Mouse (Mus musculus) kidney, embryonic 16.5 days (tissue): Measurements from ENCODE around the gene App. TPM values are rescaled to one million over a fixed set of nuclear protein-coding genes. Genes with fewer than 3 reads are reported as not detected.

Experiments
- ATAC-seq: fragments of 200-750 bp; cut with Nextera tagmentation; 2 replicates; pipeline ENCODE4 v1.8.0; 2017; ENCODE audit warnings: moderate TSS enrichment; ENCODE audit not compliant: low FRiP score, low TSS enrichment
- H3K27ac ChIP-seq: fragments of 300-500 bp; sonication (generic); 2 replicates; pipeline ENCODE4 v1.5.1; 2014; ENCODE audit warnings: low read length
- H3K27me3 ChIP-seq: fragments of 300-500 bp; sonication (generic); 2 replicates; pipeline ENCODE4 v1.6.1; 2014; ENCODE audit warnings: low read length, control low read depth, mixed read lengths; ENCODE audit not compliant: insufficient read depth
- H3K36me3 ChIP-seq: fragments of 300-500 bp; sonication (generic); 2 replicates; pipeline ENCODE4 v1.6.1; 2014; ENCODE audit warnings: low read length, control low read depth, mixed read lengths; ENCODE audit not compliant: insufficient read depth
- H3K4me1 ChIP-seq: fragments of 300-500 bp; sonication (generic); 2 replicates; pipeline ENCODE4 v1.6.1; 2014; ENCODE audit warnings: low read length, control low read depth, mixed read lengths; ENCODE audit not compliant: insufficient read depth
- H3K4me2 ChIP-seq: fragments of 300-500 bp; sonication (generic); replicated peaks from 2 replicates; pipeline ENCODE4 v1.6.1; 2014; ENCODE audit warnings: low read depth, low read length
- H3K4me3 ChIP-seq: fragments of 300-500 bp; sonication (generic); 2 replicates; pipeline ENCODE4 v1.5.1; 2014; ENCODE audit warnings: mild to moderate bottlenecking, low read length
- H3K9ac ChIP-seq: fragments of 300-500 bp; sonication (generic); replicated peaks from 2 replicates; pipeline ENCODE4 v1.6.1; 2014; ENCODE audit warnings: low read length
- H3K9me3 ChIP-seq: fragments of 300-500 bp; sonication (generic); 2 replicates; pipeline ENCODE4 v1.6.1; 2016; ENCODE audit warnings: low read length, control low read depth
- WGBS: fragments of 180-500 bp; shearing (Covaris S2); extraction: QIAGEN DNeasy Blood & Tissue Kit; methylation state at CpG from one replicate; pipeline ENCODE4 v1.1.7; 2014; 5-methylcytosine and 5-hydroxymethylcytosine counted together
- polyA plus RNA-seq: library from polyadenylated mRNA; unstranded; fragments of >200 nt; fragmentation: Nextera tagmentation; extraction: Ambion mirVana; gene quantifications from 2 replicates; pipeline ENCODE4 v1.2.1, GENCODE M21; 2015

Gene App
- polyA plus RNA-seq, 1 experiment from 2014 or later: 336 TPM

DNA sequence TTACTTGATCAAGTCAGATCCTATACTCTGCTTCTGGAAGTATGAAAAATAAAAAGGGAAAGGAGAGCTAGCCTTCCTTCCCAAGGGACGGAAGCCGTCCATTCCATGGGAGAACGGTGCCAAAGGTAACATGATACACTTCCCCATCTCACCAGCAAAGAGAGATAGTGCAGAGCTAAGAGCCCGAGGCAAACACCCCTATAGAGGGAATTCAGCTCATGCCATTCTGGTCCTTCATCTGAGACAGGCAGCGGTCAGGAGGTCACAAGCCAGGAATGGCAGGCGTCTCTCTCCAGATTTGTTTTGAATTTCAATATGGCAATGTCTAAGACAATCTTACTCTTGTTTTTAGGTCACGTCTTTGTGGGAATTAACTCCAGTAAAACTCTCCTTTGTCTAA is 74.1 kb downstream of the App start:
- no peak overlapping the region for H3K4me3 ChIP-seq
- H3K4me2 ChIP-seq: no peak overlapping the region
- WGBS: 43% methylated on average over 7 of the region's 7 CpGs
- H3K9me3 ChIP-seq: no peaks in the 10 kb centered on the region
- H3K9ac ChIP-seq: no peak overlapping the region
- no peaks in the 10 kb centered on the region for H3K27me3 ChIP-seq
- H3K4me1 ChIP-seq: peaks cover 5% of the 10 kb centered on the region; the same call in 1 of the 2 replicates
- H3K27ac ChIP-seq: no peak overlapping the region
- H3K36me3 ChIP-seq: peaks cover 23% of the 10 kb centered on the region; the same call in 1 of the 2 replicates
- no peak for ATAC-seq

DNA sequence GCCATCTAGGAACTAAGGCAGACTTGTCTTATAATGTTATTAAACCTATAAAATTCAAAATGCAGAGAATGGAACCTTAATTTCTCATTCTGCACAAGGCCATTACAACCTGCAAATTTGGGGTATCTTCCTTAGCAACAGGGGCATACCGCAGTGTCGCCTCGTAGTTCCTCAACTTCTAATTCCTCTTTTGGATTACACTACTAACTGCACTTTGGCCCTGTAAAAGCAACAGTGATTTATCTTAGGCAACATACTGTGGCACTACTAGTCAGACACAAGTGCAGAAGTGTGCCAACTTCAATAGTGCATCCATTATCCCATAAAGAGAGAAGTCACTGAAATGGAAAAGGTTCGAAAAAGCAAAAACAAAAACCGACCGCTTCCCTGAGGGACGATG is 74.5 kb downstream of the App start:
- H3K27ac ChIP-seq: no peak overlapping the region
- 86% methylated on average over 7 of the region's 7 CpGs for WGBS

DNA sequence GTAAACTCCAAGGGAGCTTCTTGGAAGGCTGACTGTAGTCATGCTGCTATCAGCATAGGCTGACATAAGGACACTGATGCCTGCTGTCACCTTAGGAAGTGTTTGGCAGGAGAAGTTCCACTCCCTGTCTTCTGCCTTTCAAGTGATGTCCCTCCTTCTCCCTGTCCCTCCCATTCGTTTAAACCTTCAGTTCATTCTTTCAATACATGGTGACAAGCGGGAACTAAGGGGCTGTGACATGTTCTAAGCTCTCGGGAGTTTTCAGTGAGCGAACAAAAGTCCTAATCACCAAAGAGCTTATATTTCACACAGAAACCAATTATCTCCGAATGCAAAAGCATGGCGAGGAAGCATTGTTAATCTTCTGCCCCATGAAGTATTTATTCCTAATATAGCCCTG is 77.2 kb downstream of the App start:
- Histone ChIP-seq H3K27me3 (no peaks in the 10 kb centered on the region), H3K9me3 (no peaks in the 10 kb centered on the region), H3K4me1 (peaks cover 18% of the 10 kb centered on the region), H3K9ac (no peak overlapping the region), H3K4me3 (no peak overlapping the region), H3K4me2 (no peak overlapping the region), H3K36me3 (peaks cover 14% of the 10 kb centered on the region; the same call in 1 of the 2 replicates), H3K27ac (no peak overlapping the region)
- ATAC-seq: no peak
- WGBS: 80% methylated on average over 6 of the region's 6 CpGs

More for the DNA sequence above, 74.5 kb downstream of the App start:
- Histone ChIP-seq H3K4me3 (no peak overlapping the region), H3K4me1 (peaks cover 5% of the 10 kb centered on the region; the same call in 1 of the 2 replicates), H3K27me3 (no peaks in the 10 kb centered on the region), H3K9ac (no peak overlapping the region), H3K36me3 (peaks cover 23% of the 10 kb centered on the region; the same call in 1 of the 2 replicates), H3K4me2 (no peak overlapping the region), H3K9me3 (no peaks in the 10 kb centered on the region)
- ATAC-seq: no peak

DNA sequence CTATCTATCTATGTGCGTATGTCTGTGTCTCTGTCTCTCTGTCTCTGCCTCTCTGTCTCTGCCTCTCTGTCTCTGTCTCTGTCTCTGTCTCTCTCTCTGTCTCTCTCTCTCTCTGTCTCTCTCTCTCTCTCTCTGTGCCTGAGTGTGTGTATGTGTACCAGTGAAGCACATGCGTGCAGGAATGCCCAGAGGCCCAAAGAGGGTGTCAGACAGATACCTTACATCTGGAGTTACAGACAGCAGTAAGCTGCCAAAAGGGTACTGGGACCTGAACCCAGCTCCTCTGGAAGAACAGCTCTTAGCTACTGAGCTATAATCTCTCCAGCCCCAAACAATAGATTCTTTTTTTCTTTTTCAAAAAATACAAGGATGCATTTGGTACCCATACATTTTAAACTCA is 77.6 kb downstream of the App start:
- H3K9ac ChIP-seq: no peak overlapping the region
- no peak overlapping the region for H3K27ac ChIP-seq
- 80% methylated on average over 2 of the region's 2 CpGs for WGBS
- H3K4me3 ChIP-seq: no peak overlapping the region
- H3K9me3 ChIP-seq: no peaks in the 10 kb centered on the region
- peaks cover 11% of the 10 kb centered on the region; the same call in 1 of the 2 replicates for H3K36me3 ChIP-seq
- peaks cover 18% of the 10 kb centered on the region for H3K4me1 ChIP-seq
- ATAC-seq: no peak
- no peaks in the 10 kb centered on the region for H3K27me3 ChIP-seq
- no peak overlapping the region for H3K4me2 ChIP-seq

DNA sequence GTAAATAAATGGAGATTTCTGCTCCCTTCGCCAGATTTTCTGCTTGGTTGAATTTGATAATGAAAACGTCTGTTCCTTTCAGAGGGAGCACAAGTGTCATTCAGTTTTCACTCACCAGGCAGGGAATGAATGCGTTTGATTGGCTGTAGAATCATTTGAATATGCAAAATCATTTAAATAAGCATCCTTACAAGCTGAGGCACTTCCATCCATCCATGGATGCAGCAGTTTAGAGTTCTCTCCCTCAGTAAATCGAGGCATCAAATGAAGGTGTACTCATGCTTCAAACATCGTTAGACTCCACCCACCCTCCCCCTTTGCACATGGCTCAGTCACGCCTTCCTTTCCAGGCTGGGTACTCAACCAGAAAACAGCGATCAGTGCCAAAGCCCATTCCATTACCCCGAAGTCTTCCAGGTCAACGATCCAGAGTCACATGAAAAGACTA is 80.9 kb downstream of the App start:
- Histone ChIP-seq H3K27me3 (no peaks in the 10 kb centered on the region), H3K27ac (peak overlapping the region; percentile 21; the same call in 1 of the 2 replicates), H3K36me3 (peaks cover 7% of the 10 kb centered on the region; the same call in 1 of the 2 replicates), H3K4me2 (no peak overlapping the region), H3K4me1 (peaks cover 23% of the 10 kb centered on the region), H3K9ac (no peak overlapping the region), H3K9me3 (no peaks in the 10 kb centered on the region), H3K4me3 (no peak overlapping the region)
- WGBS: 34% methylated on average over 9 of the region's 9 CpGs
- ATAC-seq: peak; percentile 88

DNA sequence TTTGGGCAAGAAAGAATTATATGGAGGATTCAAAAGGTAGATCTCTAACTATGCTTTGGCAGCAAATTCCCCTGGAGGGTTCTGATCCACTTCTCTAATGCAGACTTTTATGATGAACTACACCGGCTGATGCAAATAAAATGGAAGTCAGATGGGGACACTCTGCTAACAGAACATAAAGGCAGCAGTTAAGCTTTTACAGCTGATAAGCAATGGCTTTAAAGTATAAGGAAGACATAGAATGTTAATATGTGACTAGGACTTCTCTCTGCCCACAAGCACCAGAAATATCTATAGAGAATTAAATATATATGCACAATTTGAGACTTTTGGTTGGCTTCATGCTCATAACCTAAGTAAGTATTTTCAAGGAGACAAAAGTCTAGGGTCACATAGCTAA is 81.4 kb downstream of the App start:
- Histone ChIP-seq H3K9ac (no peak overlapping the region), H3K27ac (peak overlapping the region; percentile 21; the same call in 1 of the 2 replicates), H3K4me2 (no peak overlapping the region), H3K4me1 (peaks cover 25% of the 10 kb centered on the region), H3K27me3 (no peaks in the 10 kb centered on the region), H3K9me3 (no peaks in the 10 kb centered on the region), H3K36me3 (peaks cover 5% of the 10 kb centered on the region; the same call in 1 of the 2 replicates), H3K4me3 (no peak overlapping the region)
- WGBS: 54% methylated on average over 1 of the region's 1 CpGs
- ATAC-seq: no peak

DNA sequence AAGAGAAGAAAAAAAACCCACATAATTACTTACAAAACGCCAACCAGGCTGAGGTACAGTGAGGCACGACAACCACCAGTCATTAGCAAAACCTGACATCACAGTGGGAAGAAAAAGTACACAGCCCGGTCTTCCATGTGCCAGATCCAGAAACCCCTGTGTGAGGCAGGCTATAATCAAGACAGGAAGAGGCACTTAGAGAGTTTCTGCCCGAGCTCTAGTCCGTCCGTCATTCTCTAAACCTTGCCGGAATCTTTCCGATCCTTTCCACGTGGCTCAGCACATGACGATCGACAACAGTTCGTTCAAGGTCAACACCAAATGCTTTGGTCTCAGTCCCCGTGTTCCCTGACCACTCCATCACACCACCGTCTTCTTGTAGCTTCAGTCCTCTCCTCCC is 82.6 kb downstream of the App start:
- no peaks in the 10 kb centered on the region for H3K9me3 ChIP-seq
- peaks cover 35% of the 10 kb centered on the region for H3K4me1 ChIP-seq
- H3K4me3 ChIP-seq: no peak overlapping the region
- no peaks in the 10 kb centered on the region for H3K27me3 ChIP-seq
- no peaks in the 10 kb centered on the region for H3K36me3 ChIP-seq
- H3K9ac ChIP-seq: no peak overlapping the region
- ATAC-seq: no peak
- H3K27ac ChIP-seq: no peak overlapping the region
- WGBS: 78% methylated on average over 14 of the region's 14 CpGs
- no peak overlapping the region for H3K4me2 ChIP-seq

DNA sequence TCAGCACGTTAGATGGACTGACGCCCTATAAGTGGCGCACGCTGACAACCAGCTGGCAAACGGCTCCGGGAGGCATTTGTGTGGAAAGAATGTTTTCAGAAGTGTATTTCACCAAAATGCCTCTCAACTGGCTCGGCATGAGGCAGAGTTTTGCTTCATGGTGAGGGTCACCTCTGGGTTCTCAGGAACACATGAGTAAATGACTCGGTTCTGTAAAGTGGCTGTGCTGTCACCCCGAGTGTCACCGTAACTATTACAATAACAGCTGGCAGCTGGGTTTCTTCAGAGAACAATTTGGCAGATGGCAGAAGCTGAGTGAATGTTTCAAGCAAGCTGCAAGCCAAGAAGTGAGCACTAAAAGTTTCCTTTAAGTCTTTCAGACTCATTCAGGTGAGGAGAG is 85.4 kb downstream of the App start:
- Histone ChIP-seq H3K4me1 (peaks cover 31% of the 10 kb centered on the region), H3K4me3 (no peak overlapping the region), H3K9me3 (no peaks in the 10 kb centered on the region), H3K36me3 (0 out of 2 replicates have a peak, but pooled peaks cover 3% of the 10 kb centered on the region), H3K27me3 (no peaks in the 10 kb centered on the region), H3K9ac (no peak overlapping the region), H3K27ac (no peak overlapping the region), H3K4me2 (no peak overlapping the region)
- ATAC-seq: no peak
- 42% methylated on average over 10 of the region's 10 CpGs for WGBS

DNA sequence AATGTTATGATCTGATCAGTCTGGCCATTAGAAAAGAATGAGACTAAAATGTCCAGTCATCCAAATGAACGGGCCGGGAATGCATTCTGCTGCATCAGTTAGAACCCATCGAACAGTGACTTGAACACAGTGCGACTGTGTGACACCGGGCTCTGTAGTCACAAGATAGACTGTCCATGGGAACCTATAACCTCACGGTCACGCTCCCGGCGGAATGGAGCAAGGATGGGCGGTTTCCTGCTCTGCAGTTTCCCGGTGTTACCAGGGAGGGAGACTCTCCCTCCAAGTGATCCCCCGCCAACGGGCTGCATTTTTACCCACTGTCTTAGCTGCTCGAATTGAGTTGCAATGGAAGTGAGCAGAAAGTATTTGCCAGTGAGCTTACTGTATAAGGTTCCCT is 87.3 kb downstream of the App start:
- WGBS: 59% methylated on average over 14 of the region's 14 CpGs
- peak; percentile 72; the same call in 1 of the 2 replicates for ATAC-seq

DNA sequence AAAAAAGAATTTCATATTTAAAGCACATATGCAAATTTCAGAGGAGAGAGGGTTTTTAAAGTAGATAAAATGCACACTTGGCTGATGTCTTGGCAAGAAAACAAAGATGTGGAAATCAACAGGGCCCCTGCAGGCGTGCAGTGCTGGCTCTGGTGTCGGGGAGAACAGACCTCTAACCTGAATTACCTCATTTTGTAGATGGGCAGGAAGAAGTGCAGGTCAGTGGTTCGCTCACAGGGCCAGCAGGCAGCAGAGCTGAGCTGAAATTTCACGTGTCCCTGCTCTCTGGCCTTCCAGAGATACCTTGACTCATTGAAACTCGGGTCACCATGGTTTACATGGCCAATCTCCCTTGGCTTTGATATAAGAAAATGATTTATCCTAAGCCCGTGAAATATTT is 87.7 kb downstream of the App start:
- no peak overlapping the region for H3K4me2 ChIP-seq
- H3K9ac ChIP-seq: no peak overlapping the region
- H3K27ac ChIP-seq: no peak overlapping the region
- no peak overlapping the region for H3K4me3 ChIP-seq
- peaks cover 21% of the 10 kb centered on the region for H3K36me3 ChIP-seq
- peaks cover 25% of the 10 kb centered on the region; the same call in 1 of the 2 replicates for H3K4me1 ChIP-seq
- no peaks in the 10 kb centered on the region for H3K27me3 ChIP-seq
- H3K9me3 ChIP-seq: no peaks in the 10 kb centered on the region
- 58% methylated on average over 6 of the region's 6 CpGs for WGBS
- ATAC-seq: no peak; the same call in 1 of the 2 replicates

More for the DNA sequence above, 87.3 kb downstream of the App start:
- Histone ChIP-seq H3K9me3 (no peaks in the 10 kb centered on the region), H3K9ac (no peak overlapping the region), H3K27me3 (no peaks in the 10 kb centered on the region), H3K27ac (no peak overlapping the region), H3K4me1 (peaks cover 25% of the 10 kb centered on the region; the same call in 1 of the 2 replicates), H3K4me2 (no peak overlapping the region), H3K36me3 (peaks cover 17% of the 10 kb centered on the region), H3K4me3 (no peak overlapping the region)
